Mouse (Mus musculus) CD4-positive, CD25-positive, alpha-beta regulatory T cell, adult 9 weeks (primary cell): Measurements from ENCODE around the gene Gm13698. TPM values are rescaled to one million over a fixed set of nuclear protein-coding genes. Genes with fewer than 3 reads are reported as not detected.

ENCODE experiments used
- polyA plus RNA-seq: library from polyadenylated mRNA; unstranded; fragments of 100-300 nt; shearing (Covaris generic); gene quantifications from one replicate; pipeline ENCODE4 v1.2.1, GENCODE M21; 2017

Gene Gm13698
- not detected for polyA plus RNA-seq

GRCm38 (mm10) chr2:83955393-83955792 is at the start of gene Gm13698:
Gene Gm13698 (plus strand): TSS chr2:83955693.

GRCm38 (mm10) chr2:83940931-83941361 is 14.5 kb upstream of the Gm13698 start, which contains the start of gene Zswim2:
Gene Zswim2 (minus strand): TSS chr2:83941228.

GRCm38 (mm10) chr2:83961203-83961602 is 5.7 kb downstream of the Gm13698 start, which contains the start of gene Gm13693:
Gene Gm13693 (plus strand): TSS chr2:83961503.

GRCm38 (mm10) chr2:83967013-83967412 is 11.5 kb downstream of the Gm13698 start, which contains the start of gene Gm13695:
Gene Gm13695 (plus strand): TSS chr2:83967313.

GRCm38 (mm10) chr2:83972823-83973222 is 17.3 kb downstream of the Gm13698 start, which contains the start of gene Gm13696:
Gene Gm13696 (plus strand): TSS chr2:83973123.

GRCm38 (mm10) chr2:83978633-83979032 is 23.1 kb downstream of the Gm13698 start, which contains the start of gene Gm13694:
Gene Gm13694 (plus strand): TSS chr2:83978933.

GRCm38 (mm10) chr2:83984443-83984842 is 28.9 kb downstream of the Gm13698 start, which contains the start of gene Gm13697:
Gene Gm13697 (plus strand): TSS chr2:83984743.

GRCm38 (mm10) chr2:83990253-83990652 is 34.8 kb downstream of the Gm13698 start, which contains the start of gene Gm13691:
Gene Gm13691 (plus strand): TSS chr2:83990553.

Other genes starting within 250 kb of the Gm13698 start
- 14.3 TPM for gene Itgav, start 231.3 kb upstream of the Gm13698 start, polyA plus RNA-seq
- 0.05 TPM for gene Fam171b, start 143.1 kb upstream of the Gm13698 start, polyA plus RNA-seq
- not detected for gene Zswim2, start 14.5 kb upstream of the Gm13698 start, polyA plus RNA-seq
- not detected for gene Gm13693, start 5.8 kb downstream of the Gm13698 start, polyA plus RNA-seq
- not detected for gene Gm13695, start 11.6 kb downstream of the Gm13698 start, polyA plus RNA-seq
- not detected for gene Gm13696, start 17.4 kb downstream of the Gm13698 start, polyA plus RNA-seq
- gene Gm13694, start 23.2 kb downstream of the Gm13698 start, polyA plus RNA-seq, result not detected
- not detected for gene Gm13697, start 29.1 kb downstream of the Gm13698 start, polyA plus RNA-seq
- not detected for gene Gm13691, start 34.9 kb downstream of the Gm13698 start, polyA plus RNA-seq